In genomic region chr15:12201856-12202255, GRCm38 (mm10) we compare ENCODE assay signal across 20 mouse cellular contexts. TPM values are rescaled to one million over a fixed set of nuclear protein-coding genes. Genes with fewer than 3 reads are reported as not detected.
A peak's percentile ranks its signal among the peaks of the same experiment; 100 is the strongest.
DNase-seq lines count a peak whose midpoint lies in the region; TF ChIP-seq lines count a peak whose summit lies in the region.
"Had no signal": no experiment of that assay in that cellular context is flagged by ENCODE, and none has a peak within 500 bp of the region (broad histone marks: within the 10 kb centered on the region; RNA-seq: fewer than 3 reads in every experiment).

No protein-coding gene starts in this region.

- TF ChIP-seq EP300 in CH12.LX (IDR thresholded peaks at IDR 0.05; ENCODE audit: low read length) (no peak), ES-Bruce4 (IDR thresholded peaks at IDR 0.05; ENCODE audit: insufficient read depth, low read depth, low read length) (no peak)

- TF ChIP-seq RAD21 in CH12.LX (IDR thresholded peaks at IDR 0.05; ENCODE audit: low read depth, low read length): peak; percentile 10

- H3K4me3 ChIP-seq in CH12.LX (replicated peaks in 1 of 3; ENCODE audit: low read depth in 2 of 3, low read length in 2 of 3, poor library complexity in 1 of 3) (no peak overlapping the region), ES-Bruce4 (ENCODE audit: low read depth, low read length) (no peak overlapping the region)
- H3K4me3 ChIP-seq: embryonic facial prominence, embryonic 15.5 days; erythroblast, embryonic 14.5 days; forebrain, embryonic 10.5 days; heart, embryonic 10.5 days; hindbrain, embryonic 13.5 days had no signal

- in situ Hi-C loops in CH12.LX (cut with MboI; ENCODE audit: low pct_ligation_motif_present, low pct_unique_long_range_greater_than_20kb, low sequenced_read_pairs): no loop called here

- H3K4me1 ChIP-seq in CH12.LX (ENCODE audit: control insufficient read depth in 1 of 2, insufficient read depth in 2 of 2) (peaks cover 14 to 24% of the 10 kb centered on the region in 2 experiments), ES-Bruce4 (ENCODE audit: control insufficient read depth, insufficient read depth, low read length) (peaks cover 4% of the 10 kb centered on the region)

- DNase-seq in heart, adult 11 months: peak; percentile 34
- DNase-seq in heart, postnatal 10 days: no peak
- peak; percentile 24 to 58 for DNase-seq in kidney, postnatal 36 days
- no peak for DNase-seq in kidney, adult 11 months
- DNase-seq in CH12.LX (ENCODE audit: extremely low read depth): no peak
- no peak for DNase-seq in frontal cortex, postnatal 25 days (ENCODE audit: low spot score in 2 of 2)
- DNase-seq: adrenal gland, postnatal 14 days; cerebellum, adult 18-20 months; cerebellum, adult 9-11 months; cerebellum, postnatal 36 days; gastrocnemius, postnatal 36 days; heart, adult 18-20 months; heart, postnatal 14 days had no signal

- H3K9me3 ChIP-seq in CH12.LX (replicated peaks; ENCODE audit: low read length) (no peaks in the 10 kb centered on the region), ES-Bruce4 (replicated peaks; ENCODE audit: control insufficient read depth, insufficient read depth, low read length, poor library complexity, severe bottlenecking) (no peaks in the 10 kb centered on the region)
- H3K9me3 ChIP-seq: embryonic facial prominence, embryonic 15.5 days; forebrain, embryonic 10.5 days; heart, embryonic 10.5 days; hindbrain, embryonic 13.5 days had no signal

- dilution Hi-C loops in CH12.LX (cut with MboI; ENCODE audit: extremely low pct_ligation_motif_present, extremely low pct_unique_long_range_greater_than_20kb, low sequenced_read_pairs): no loop called here

- TF ChIP-seq CTCF in CH12.LX (conservative IDR thresholded peaks at IDR 0.05 in 1 of 2, IDR thresholded peaks at IDR 0.05 in 1 of 2; ENCODE audit: low read depth in 2 of 2, low read length in 2 of 2): peak in 1 of 2 experiments; percentile 21; a peak in 1 of 4 replicates
- no peak for TF ChIP-seq CTCF in ES-Bruce4 (IDR thresholded peaks at IDR 0.05; ENCODE audit: low read depth, low read length)

- intact Hi-C loops in heart, postnatal 10 days (cut with DNase I): loop anchor here (5.0 kb wide), 1 partner anchor 595 kb away; no protein-coding TSS in a partner anchor

- no peak overlapping the region for H3K4me2 ChIP-seq in CH12.LX (ENCODE audit: insufficient read depth, low read depth, poor library complexity, severe bottlenecking)
- H3K4me2 ChIP-seq: embryonic facial prominence, embryonic 15.5 days; hindbrain, embryonic 13.5 days had no signal

- H3K27ac ChIP-seq in CH12.LX (ENCODE audit: insufficient read depth, low read depth) (no peak overlapping the region), ES-Bruce4 (ENCODE audit: insufficient read depth, low read length) (peak overlapping the region; percentile 14)
- H3K27ac ChIP-seq: embryonic facial prominence, embryonic 15.5 days; forebrain, embryonic 10.5 days; heart, embryonic 10.5 days; hindbrain, embryonic 13.5 days; hindbrain, postnatal 0 days had no signal

- H3K9ac ChIP-seq in CH12.LX (ENCODE audit: insufficient read depth, low read depth): no peak overlapping the region
- H3K9ac ChIP-seq in ES-Bruce4 (ENCODE audit: low read depth, poor library complexity, severe bottlenecking): no peak overlapping the region
- H3K9ac ChIP-seq: embryonic facial prominence, embryonic 15.5 days; hindbrain, embryonic 13.5 days had no signal

- H3K36me3 ChIP-seq in CH12.LX (replicated peaks in 1 of 2; ENCODE audit: control insufficient read depth in 1 of 2, insufficient read depth in 1 of 2, low read length in 1 of 2) (peaks cover 0 to 2% of the 10 kb centered on the region in 2 experiments), ES-Bruce4 (ENCODE audit: control insufficient read depth, insufficient read depth, low read length, poor library complexity, severe bottlenecking) (no peaks in the 10 kb centered on the region)
- H3K36me3 ChIP-seq: embryonic facial prominence, embryonic 15.5 days; forebrain, embryonic 10.5 days; heart, embryonic 10.5 days; hindbrain, embryonic 13.5 days had no signal

- TF ChIP-seq POLR2A in CH12.LX (IDR thresholded peaks at IDR 0.05; ENCODE audit: low read depth, low read length): no peak
- no peak for TF ChIP-seq POLR2A in ES-Bruce4 (IDR thresholded peaks at IDR 0.05; ENCODE audit: insufficient read depth, low read length)

- no peaks in the 10 kb centered on the region for H3K27me3 ChIP-seq in CH12.LX (replicated peaks)
- H3K27me3 ChIP-seq in ES-Bruce4 (ENCODE audit: control insufficient read depth, insufficient read depth, low read length, poor library complexity, severe bottlenecking): no peaks in the 10 kb centered on the region
- H3K27me3 ChIP-seq: embryonic facial prominence, embryonic 15.5 days; hindbrain, embryonic 13.5 days had no signal

- H3K79me2 ChIP-seq in CH12.LX (replicated peaks; ENCODE audit: control insufficient read depth, extremely low read depth, insufficient read depth, poor library complexity, severe bottlenecking): peaks cover 13% of the 10 kb centered on the region

TF ChIP-seq in CH12.LX, 34 proteins besides CTCF, POLR2A, EP300 and RAD21:
- TF ChIP-seq TBP (conservative IDR thresholded peaks at IDR 0.05; ENCODE audit: low read depth, low read length) (no peak), MYC (IDR thresholded peaks at IDR 0.05; ENCODE audit: low read depth, low read length) (no peak), SIN3A (IDR thresholded peaks at IDR 0.05; ENCODE audit: low read length) (no peak), USF1 (IDR thresholded peaks at IDR 0.05; ENCODE audit: low read depth, low read length) (no peak)

RNA-seq across cellular contexts. Expression of gene Mtmr12, which starts 3.0 kb away (rescaled TPM):
- 10 to 100 TPM; 18.6 to 21.3 TPM for total RNA-seq in heart, postnatal 10 days (2021)
- total RNA-seq in CH12.LX (2012; rRNA removed) (8.2 and 8.6 TPM in 2 replicates), CH12.LX (2014; rRNA removed) (11.0 and 12.3 TPM in 2 replicates)
- polyA plus RNA-seq in CH12.LX (2012; ENCODE audit: insufficient read length, low read depth) (15.3 and 16.3 TPM in 2 replicates), ES-Bruce4 (2011; ENCODE audit: insufficient read depth, insufficient read length, low read depth, missing spikeins) (29.8 and 32.0 TPM in 2 replicates)

Comparison
In these comparisons a context has a peak if more than half of its experiments do, and no peak if none do; other contexts are left out.
1. DNase-seq: peak in heart, adult 11 months (single experiment) and kidney, postnatal 36 days (2 of 2); none in heart, postnatal 10 days (0 of 2), kidney, adult 11 months (single experiment), CH12.LX (single experiment) and frontal cortex, postnatal 25 days (0 of 2).